Mouse (Mus musculus): ENCODE data around the gene Dnah3. TPM values are rescaled to one million over a fixed set of nuclear protein-coding genes. Genes with fewer than 3 reads are reported as not detected.

The Dnah3 gene
- total and polyA plus RNA-seq, 3 experiments, result 0.22 TPM; not detected in 2

- Histone ChIP-seq H3K4me3 (ENCODE audit: low read depth, low read length) (no peak overlapping the region), H3K9me3 (replicated peaks) (no peaks in the 10 kb centered on the region), H3K27me3 (ENCODE audit: insufficient read depth, low read length) (no peaks in the 10 kb centered on the region), H3K4me1 (ENCODE audit: insufficient read depth, low read depth, low read length) (no peaks in the 10 kb centered on the region), H3K36me3 (replicated peaks) (no peaks in the 10 kb centered on the region)
- ATAC-seq (ENCODE audit: extremely low read depth, insufficient number of reproducible peaks, low FRiP score, poor library complexity, severe bottlenecking) (no peak), DNase-seq (ENCODE audit: low spot score) (no peak)
- no peak for TF ChIP-seq TAL1 (conservative IDR thresholded peaks at IDR 0.05; ENCODE audit: low read depth, low read length)
- TF ChIP-seq POLR2AphosphoS5 (IDR thresholded peaks at IDR 0.05; ENCODE audit: insufficient replicate concordance, low read depth, low read length), result no peak
- no peak for TF ChIP-seq CTCF (IDR thresholded peaks at IDR 0.05; ENCODE audit: low read depth, low read length)
- TF ChIP-seq GATA1 (IDR thresholded peaks at IDR 0.05; ENCODE audit: borderline replicate concordance, low read length), result no peak
- TF ChIP-seq GATA2 (IDR thresholded peaks at IDR 0.05; ENCODE audit: borderline replicate concordance, low read depth, low read length), result no peak
Measured at GRCm38 (mm10) chr7:119985279-119985912, 109.7 kb downstream of the Dnah3 start.

GRCm38 (mm10) chr7:119980170-119980569, 114.9 kb downstream of the Dnah3 start:
- TF ChIP-seq TAL1 (conservative IDR thresholded peaks at IDR 0.05; ENCODE audit: low read depth, low read length), result no peak
- no peak for TF ChIP-seq CTCF (IDR thresholded peaks at IDR 0.05; ENCODE audit: low read depth, low read length)
- TF ChIP-seq GATA2 (IDR thresholded peaks at IDR 0.05; ENCODE audit: borderline replicate concordance, low read depth, low read length), result no peak
- no peak for TF ChIP-seq POLR2AphosphoS5 (IDR thresholded peaks at IDR 0.05; ENCODE audit: insufficient replicate concordance, low read depth, low read length)
- no peak for TF ChIP-seq GATA1 (IDR thresholded peaks at IDR 0.05; ENCODE audit: borderline replicate concordance, low read length)
- H3K9me3 ChIP-seq (replicated peaks), result no peaks in the 10 kb centered on the region
- DNase-seq (ENCODE audit: low spot score), result no peak
- H3K27me3 ChIP-seq (ENCODE audit: insufficient read depth, low read length), result peaks cover 3% of the 10 kb centered on the region; the same call in 1 of the 2 replicates
- ATAC-seq (ENCODE audit: extremely low read depth, insufficient number of reproducible peaks, low FRiP score, poor library complexity, severe bottlenecking), result no peak
- no peaks in the 10 kb centered on the region for H3K36me3 ChIP-seq (replicated peaks)
- H3K4me1 ChIP-seq (ENCODE audit: insufficient read depth, low read depth, low read length), result no peaks in the 10 kb centered on the region; the same call in 1 of the 2 replicates
- H3K4me3 ChIP-seq (ENCODE audit: low read depth, low read length), result no peak overlapping the region

GRCm38 (mm10) chr7:119978576-119978975, 116.5 kb downstream of the Dnah3 start:
- Histone ChIP-seq H3K27me3 (ENCODE audit: insufficient read depth, low read length) (peaks cover 3% of the 10 kb centered on the region; the same call in 1 of the 2 replicates), H3K9me3 (replicated peaks) (no peaks in the 10 kb centered on the region), H3K4me3 (ENCODE audit: low read depth, low read length) (no peak overlapping the region), H3K4me1 (ENCODE audit: insufficient read depth, low read depth, low read length) (no peaks in the 10 kb centered on the region; the same call in 1 of the 2 replicates), H3K36me3 (replicated peaks) (no peaks in the 10 kb centered on the region)
- no peak for DNase-seq (ENCODE audit: low spot score)
- no peak for TF ChIP-seq CTCF (IDR thresholded peaks at IDR 0.05; ENCODE audit: low read depth, low read length)
- no peak for TF ChIP-seq GATA2 (IDR thresholded peaks at IDR 0.05; ENCODE audit: borderline replicate concordance, low read depth, low read length)
- no peak for TF ChIP-seq POLR2AphosphoS5 (IDR thresholded peaks at IDR 0.05; ENCODE audit: insufficient replicate concordance, low read depth, low read length)
- ATAC-seq (ENCODE audit: extremely low read depth, insufficient number of reproducible peaks, low FRiP score, poor library complexity, severe bottlenecking), result no peak

- no peak for DNase-seq (ENCODE audit: low spot score)
- H3K36me3 ChIP-seq (replicated peaks), result no peaks in the 10 kb centered on the region
- no peaks in the 10 kb centered on the region; the same call in 1 of the 2 replicates for H3K4me1 ChIP-seq (ENCODE audit: insufficient read depth, low read depth, low read length)
- H3K9me3 ChIP-seq (replicated peaks), result no peaks in the 10 kb centered on the region
- TF ChIP-seq CTCF (IDR thresholded peaks at IDR 0.05; ENCODE audit: low read depth, low read length), result no peak
- no peak for TF ChIP-seq GATA1 (IDR thresholded peaks at IDR 0.05; ENCODE audit: borderline replicate concordance, low read length)
- no peak for TF ChIP-seq GATA2 (IDR thresholded peaks at IDR 0.05; ENCODE audit: borderline replicate concordance, low read depth, low read length)
- TF ChIP-seq TAL1 (conservative IDR thresholded peaks at IDR 0.05; ENCODE audit: low read depth, low read length), result no peak
- TF ChIP-seq POLR2AphosphoS5 (IDR thresholded peaks at IDR 0.05; ENCODE audit: insufficient replicate concordance, low read depth, low read length), result no peak
- H3K27me3 ChIP-seq (ENCODE audit: insufficient read depth, low read length), result peaks cover 3% of the 10 kb centered on the region; the same call in 1 of the 2 replicates
- no peak for ATAC-seq (ENCODE audit: extremely low read depth, insufficient number of reproducible peaks, low FRiP score, poor library complexity, severe bottlenecking)
- H3K4me3 ChIP-seq (ENCODE audit: low read depth, low read length), result no peak overlapping the region
Measured at GRCm38 (mm10) chr7:119977574-119977973, 117.5 kb downstream of the Dnah3 start.

- TF ChIP-seq TAL1 (conservative IDR thresholded peaks at IDR 0.05; ENCODE audit: low read depth, low read length) (no peak), CTCF (IDR thresholded peaks at IDR 0.05; ENCODE audit: low read depth, low read length) (no peak), POLR2AphosphoS5 (IDR thresholded peaks at IDR 0.05; ENCODE audit: insufficient replicate concordance, low read depth, low read length) (no peak), GATA2 (IDR thresholded peaks at IDR 0.05; ENCODE audit: borderline replicate concordance, low read depth, low read length) (no peak), GATA1 (IDR thresholded peaks at IDR 0.05; ENCODE audit: borderline replicate concordance, low read length) (no peak)
- peaks cover 3% of the 10 kb centered on the region; the same call in 1 of the 2 replicates for H3K27me3 ChIP-seq (ENCODE audit: insufficient read depth, low read length)
- no peak overlapping the region for H3K4me3 ChIP-seq (ENCODE audit: low read depth, low read length)
- no peaks in the 10 kb centered on the region; the same call in 1 of the 2 replicates for H3K4me1 ChIP-seq (ENCODE audit: insufficient read depth, low read depth, low read length)
- H3K36me3 ChIP-seq (replicated peaks), result no peaks in the 10 kb centered on the region
- DNase-seq (ENCODE audit: low spot score) (no peak), ATAC-seq (ENCODE audit: extremely low read depth, insufficient number of reproducible peaks, low FRiP score, poor library complexity, severe bottlenecking) (no peak)
- H3K9me3 ChIP-seq (replicated peaks), result no peaks in the 10 kb centered on the region
Measured at GRCm38 (mm10) chr7:119976256-119976655, 118.8 kb downstream of the Dnah3 start.

GRCm38 (mm10) chr7:119974214-119974613, 120.9 kb downstream of the Dnah3 start:
- Histone ChIP-seq H3K4me1 (ENCODE audit: insufficient read depth, low read depth, low read length) (no peaks in the 10 kb centered on the region; the same call in 1 of the 2 replicates), H3K27me3 (ENCODE audit: insufficient read depth, low read length) (peaks cover 3% of the 10 kb centered on the region; the same call in 1 of the 2 replicates), H3K9me3 (replicated peaks) (no peaks in the 10 kb centered on the region), H3K4me3 (ENCODE audit: low read depth, low read length) (no peak overlapping the region), H3K36me3 (replicated peaks) (no peaks in the 10 kb centered on the region)
- DNase-seq (ENCODE audit: low spot score) (no peak), ATAC-seq (ENCODE audit: extremely low read depth, insufficient number of reproducible peaks, low FRiP score, poor library complexity, severe bottlenecking) (no peak)
- TF ChIP-seq GATA1 (IDR thresholded peaks at IDR 0.05; ENCODE audit: borderline replicate concordance, low read length) (no peak), GATA2 (IDR thresholded peaks at IDR 0.05; ENCODE audit: borderline replicate concordance, low read depth, low read length) (no peak), POLR2AphosphoS5 (IDR thresholded peaks at IDR 0.05; ENCODE audit: insufficient replicate concordance, low read depth, low read length) (no peak), TAL1 (conservative IDR thresholded peaks at IDR 0.05; ENCODE audit: low read depth, low read length) (no peak), CTCF (IDR thresholded peaks at IDR 0.05; ENCODE audit: low read depth, low read length) (no peak)

Data from G1E (cell line).